Mouse (Mus musculus) ovary, adult 18-20 months (tissue): ENCODE data around the gene Nfkbib.

Source experiments
- DNase-seq: peaks from one replicate; pipeline ENCODE4 v3.0.0; 2022; ENCODE audit warnings: low spot score, mixed read lengths

The Nfkbib gene

GRCm38 (mm10) chr7:28767462-28767965, at the start of gene Nfkbib:
Nfkbib (minus strand) TSS chr7:28767512.
- no peak for DNase-seq

GRCm38 (mm10) chr7:28816920-28817319, 49.6 kb upstream of the Nfkbib start:
- DNase-seq: no peak

- no peak for DNase-seq
Observed at GRCm38 (mm10) chr7:28816201-28816600, 48.9 kb upstream of the Nfkbib start.

GRCm38 (mm10) chr7:28815230-28815629, 47.9 kb upstream of the Nfkbib start:
- DNase-seq: no peak

- no peak for DNase-seq
Observed at GRCm38 (mm10) chr7:28814306-28815034, 47.2 kb upstream of the Nfkbib start.

GRCm38 (mm10) chr7:28812949-28813348, 45.6 kb upstream of the Nfkbib start:
- no peak for DNase-seq

- no peak for DNase-seq
Observed at GRCm38 (mm10) chr7:28812436-28812835, 45.1 kb upstream of the Nfkbib start.

GRCm38 (mm10) chr7:28811640-28812275, 44.4 kb upstream of the Nfkbib start:
- no peak for DNase-seq

- peak; percentile 92 for DNase-seq
Observed at GRCm38 (mm10) chr7:28811228-28811627, 43.9 kb upstream of the Nfkbib start.

GRCm38 (mm10) chr7:28810107-28811066, 43.1 kb upstream of the Nfkbib start:
- peak; percentile 98 for DNase-seq

GRCm38 (mm10) chr7:28809401-28810089, 42.2 kb upstream of the Nfkbib start:
- DNase-seq: no peak

- peak; percentile 93 for DNase-seq
Observed at GRCm38 (mm10) chr7:28808957-28809393, 41.7 kb upstream of the Nfkbib start.

GRCm38 (mm10) chr7:28808221-28808941, 41.1 kb upstream of the Nfkbib start, which contains the start of gene Hnrnpl:
Hnrnpl (plus strand) TSS chr7:28808541.
- peak; percentile 69 for DNase-seq

- peak; percentile 68 for DNase-seq
Observed at GRCm38 (mm10) chr7:28807641-28808220, 40.4 kb upstream of the Nfkbib start.

- no peak for DNase-seq
Observed at GRCm38 (mm10) chr7:28806869-28807268, 39.6 kb upstream of the Nfkbib start.

GRCm38 (mm10) chr7:28803756-28804155, 36.4 kb upstream of the Nfkbib start:
- DNase-seq: no peak

GRCm38 (mm10) chr7:28802846-28803588, 35.7 kb upstream of the Nfkbib start:
- no peak for DNase-seq

- DNase-seq: no peak
Observed at GRCm38 (mm10) chr7:28801901-28802670, 34.8 kb upstream of the Nfkbib start.

- no peak for DNase-seq
Observed at GRCm38 (mm10) chr7:28801451-28801850, 34.1 kb upstream of the Nfkbib start.
